Mouse (Mus musculus) intestine, postnatal 0 days (tissue): ENCODE measurements around the gene Fads1. TPM values are rescaled to one million over a fixed set of nuclear protein-coding genes. Genes with fewer than 3 reads are reported as not detected.
"Not testable (repeated sequence)": the region's sequence is repeated elsewhere in the genome, so short reads cannot be mapped to it uniquely, and the experiment has no call there.

Experiments
- ATAC-seq: fragments of 200-750 bp; cut with Nextera tagmentation; 2 replicates; pipeline ENCODE4 v1.8.0; 2017; ENCODE audit warnings: mild to moderate bottlenecking, moderate TSS enrichment, moderate library complexity
- H3K27ac ChIP-seq: fragments of 300-500 bp; sonication (generic); 2 replicates; pipeline ENCODE4 v1.5.1; 2014; ENCODE audit warnings: mild to moderate bottlenecking, low read depth, low read length, moderate library complexity
- H3K27me3 ChIP-seq: fragments of 300-500 bp; sonication (generic); replicated peaks from 2 replicates; pipeline ENCODE4 v1.6.1; 2014; ENCODE audit warnings: low read length, mixed read lengths; ENCODE audit not compliant: control insufficient read depth, insufficient read depth
- H3K36me3 ChIP-seq: fragments of 300-500 bp; sonication (generic); 2 replicates; pipeline ENCODE4 v1.6.1; 2014; ENCODE audit warnings: mild to moderate bottlenecking, moderate library complexity; ENCODE audit not compliant: control insufficient read depth, insufficient read depth
- H3K4me1 ChIP-seq: fragments of 300-500 bp; sonication (generic); replicated peaks from 2 replicates; pipeline ENCODE4 v1.6.1; 2014; ENCODE audit warnings: antibody characterized with exemption, low read length, mixed read lengths; ENCODE audit not compliant: control insufficient read depth, insufficient read depth
- H3K4me2 ChIP-seq: fragments of 300-500 bp; sonication (generic); replicated peaks from 2 replicates; pipeline ENCODE4 v1.6.1; 2014; ENCODE audit warnings: low read depth, mild to moderate bottlenecking, moderate library complexity
- H3K4me3 ChIP-seq: fragments of 300-500 bp; sonication (generic); 2 replicates; pipeline ENCODE4 v1.5.1; 2014; ENCODE audit warnings: low read depth, low read length
- H3K9ac ChIP-seq: fragments of 300-500 bp; sonication (generic); 2 replicates; pipeline ENCODE4 v1.6.1; 2014; ENCODE audit warnings: mild to moderate bottlenecking, low read depth, low read length
- H3K9me3 ChIP-seq: fragments of 300-500 bp; sonication (generic); 2 replicates; pipeline ENCODE4 v1.6.1; 2016; ENCODE audit warnings: mixed run types; ENCODE audit not compliant: control insufficient read depth
- CTCF ChIP-seq: sonication (generic); IDR thresholded peaks from 2 replicates; pipeline ENCODE4 v1.5.1; 2016; ENCODE audit warnings: low read depth, mild to moderate bottlenecking, control low read depth, antibody characterized with exemption, moderate library complexity
- WGBS: fragments of 180-500 bp; shearing (Covaris S2); extraction: QIAGEN DNeasy Blood & Tissue Kit; methylation state at CpG from one replicate; pipeline ENCODE4 v1.1.7; 2014; 5-methylcytosine and 5-hydroxymethylcytosine counted together
- polyA plus RNA-seq: library from polyadenylated mRNA; unstranded; fragments of >200 nt; fragmentation: Nextera tagmentation; extraction: Ambion mirVana; gene quantifications from 2 replicates; pipeline ENCODE4 v1.2.1, GENCODE M21; 2015

The Fads1 gene
- polyA plus RNA-seq, 1 experiment from 2014 or later = 26.9 TPM

DNA sequence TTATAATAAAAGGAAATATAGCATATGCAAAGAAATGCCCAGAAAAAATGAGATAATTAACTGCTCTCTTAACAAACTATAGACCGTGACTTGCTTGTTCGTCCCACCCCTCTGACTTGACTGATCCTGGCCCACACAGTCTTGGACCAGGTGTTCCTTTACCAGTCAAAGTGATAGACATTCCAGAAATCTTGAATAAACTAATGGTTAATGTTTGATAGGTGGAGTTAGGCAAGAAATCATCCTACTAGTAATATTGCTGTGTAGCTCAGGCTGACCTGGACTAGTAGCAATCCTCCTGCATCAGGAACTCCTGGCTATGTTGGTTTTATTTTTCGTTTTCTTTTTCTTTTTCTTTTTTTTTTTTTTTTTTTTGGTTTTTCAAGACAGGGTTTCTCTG is 14.2 kb upstream of the Fads1 start:
- WGBS = 73% methylated on average over 3 of the region's 3 CpGs
- Histone ChIP-seq H3K36me3 (no peaks in the 10 kb centered on the region), H3K4me3 (no peak overlapping the region), H3K9ac (no peak overlapping the region), H3K4me1 (no peaks in the 10 kb centered on the region), H3K4me2 (no peak overlapping the region), H3K27me3 (no peaks in the 10 kb centered on the region), H3K9me3 (no peaks in the 10 kb centered on the region), H3K27ac (no peak overlapping the region)
- no peak for TF ChIP-seq CTCF
- no peak for ATAC-seq

DNA sequence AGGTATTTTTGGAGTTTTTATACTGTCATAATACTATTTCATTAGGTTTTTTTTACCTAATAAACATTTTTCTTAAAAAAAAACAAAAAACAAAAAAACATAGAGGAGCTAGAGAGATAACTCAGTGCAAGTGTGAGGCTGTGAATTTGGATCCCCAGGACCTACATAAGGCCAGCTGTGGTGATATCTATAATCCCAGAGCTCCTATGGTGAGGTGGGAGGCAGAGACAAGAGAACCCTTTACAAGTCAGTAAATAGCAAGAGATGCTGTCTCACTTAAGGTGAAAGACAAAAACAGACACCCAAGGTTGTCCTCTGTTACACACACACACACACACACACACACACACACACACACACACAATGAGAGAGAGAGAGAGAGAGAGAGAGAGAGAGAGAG is 13.5 kb upstream of the Fads1 start:
- no peaks in the 10 kb centered on the region for H3K4me1 ChIP-seq
- no peak overlapping the region for H3K27ac ChIP-seq
- H3K9ac ChIP-seq = no peak overlapping the region
- no peaks in the 10 kb centered on the region for H3K36me3 ChIP-seq
- no peak for ATAC-seq
- H3K27me3 ChIP-seq = no peaks in the 10 kb centered on the region
- H3K4me2 ChIP-seq = no peak overlapping the region
- no peaks in the 10 kb centered on the region for H3K9me3 ChIP-seq
- no peak overlapping the region for H3K4me3 ChIP-seq
- TF ChIP-seq CTCF = no peak

DNA sequence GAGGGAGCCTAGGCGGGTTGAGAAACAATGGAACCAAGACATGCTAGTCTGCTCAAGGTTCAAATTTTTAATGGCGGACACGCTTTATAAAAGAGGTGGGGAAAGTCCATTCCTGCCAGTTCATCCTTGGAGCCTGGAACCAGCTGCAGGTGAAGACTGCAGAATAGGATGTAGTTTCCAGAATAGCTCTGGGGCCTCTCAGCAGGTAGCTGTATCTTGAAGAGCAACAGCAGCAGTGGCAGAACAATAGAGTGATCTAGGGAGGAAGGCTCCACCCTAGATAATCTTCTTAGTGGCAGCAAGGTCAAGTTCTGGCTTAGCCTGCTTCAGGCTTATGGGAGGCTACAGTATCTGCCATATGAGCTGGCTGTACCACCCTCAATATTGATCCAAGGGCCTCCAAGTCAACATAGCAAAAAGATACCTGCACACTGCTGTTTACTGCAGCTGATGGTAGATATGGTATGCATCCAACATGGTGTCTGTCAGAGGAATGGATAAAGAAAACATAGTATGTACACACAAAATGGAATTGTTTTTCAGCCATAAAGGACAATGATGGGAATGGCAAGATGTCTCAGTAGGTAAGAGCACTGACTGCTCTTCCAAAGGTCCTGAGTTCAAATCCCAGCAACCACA is 12.9 kb upstream of the Fads1 start:
- not testable (repeated sequence) for H3K4me2 ChIP-seq, H3K4me1 ChIP-seq, H3K36me3 ChIP-seq, H3K27me3 ChIP-seq, H3K27ac ChIP-seq, H3K4me3 ChIP-seq, H3K9me3 ChIP-seq, ATAC-seq, H3K9ac ChIP-seq
- 80% methylated on average over 3 of the region's 3 CpGs for WGBS

- no peak for TF ChIP-seq CTCF
- no peak for ATAC-seq
Measured at GRCm38 (mm10) chr19:10170466-10170865, 12.2 kb upstream of the Fads1 start.

DNA sequence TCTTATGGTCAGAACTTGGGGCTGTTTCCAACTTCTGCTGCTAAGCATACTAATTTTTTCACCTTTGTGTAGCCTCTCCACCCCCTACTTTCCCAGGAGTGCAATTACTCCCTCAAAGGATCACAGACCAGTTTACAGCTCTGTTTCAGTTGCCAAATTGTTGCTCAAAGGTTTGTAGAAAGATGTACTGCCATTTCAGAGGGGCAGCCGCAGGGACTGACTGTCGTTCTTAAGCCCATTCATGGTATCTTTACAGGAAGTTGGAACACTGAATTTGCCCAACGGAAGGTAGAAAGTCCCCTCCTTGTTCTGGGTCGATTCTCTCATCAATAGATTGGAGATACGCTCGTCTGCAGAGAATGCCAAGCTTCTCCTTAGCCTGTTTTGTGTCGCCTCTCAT is 11.3 kb upstream of the Fads1 start:
- H3K27ac ChIP-seq = no peak overlapping the region
- no peak overlapping the region for H3K4me3 ChIP-seq
- no peak for ATAC-seq
- H3K9ac ChIP-seq = no peak overlapping the region
- no peaks in the 10 kb centered on the region for H3K4me1 ChIP-seq
- no peaks in the 10 kb centered on the region for H3K36me3 ChIP-seq
- no peaks in the 10 kb centered on the region for H3K27me3 ChIP-seq
- H3K4me2 ChIP-seq = no peak overlapping the region
- H3K9me3 ChIP-seq = no peaks in the 10 kb centered on the region
- no peak for TF ChIP-seq CTCF
- WGBS = 70% methylated on average over 7 of the region's 7 CpGs

More at GRCm38 (mm10) chr19:10170466-10170865, 12.2 kb upstream of the Fads1 start:
- no peaks in the 10 kb centered on the region for H3K36me3 ChIP-seq
- no peak overlapping the region for H3K27ac ChIP-seq
- 31% methylated on average over 1 of the region's 1 CpGs for WGBS
- no peak overlapping the region for H3K4me2 ChIP-seq
- H3K9me3 ChIP-seq = no peaks in the 10 kb centered on the region
- H3K9ac ChIP-seq = no peak overlapping the region
- no peaks in the 10 kb centered on the region for H3K27me3 ChIP-seq
- no peak overlapping the region for H3K4me3 ChIP-seq
- H3K4me1 ChIP-seq = no peaks in the 10 kb centered on the region

DNA sequence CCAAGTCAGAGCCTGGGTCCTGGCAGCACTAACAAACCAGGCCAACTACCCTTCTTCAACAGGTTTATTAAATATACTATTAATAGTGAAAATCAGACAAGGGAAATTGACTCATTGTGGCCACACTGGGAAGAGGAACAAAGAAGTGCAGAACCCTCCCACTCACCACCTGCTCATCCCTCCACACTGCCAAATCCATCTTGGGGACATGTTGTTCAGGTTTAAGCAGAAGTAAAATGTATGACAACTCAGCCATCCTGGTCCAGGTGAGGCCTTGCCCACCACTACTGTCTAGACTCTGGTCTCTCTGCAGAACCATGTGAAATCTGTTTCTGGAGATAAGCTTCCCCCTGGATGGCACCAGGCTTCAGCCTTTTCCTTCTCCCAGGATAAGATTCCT is 10.8 kb upstream of the Fads1 start:
- H3K4me3 ChIP-seq = no peak overlapping the region
- H3K27me3 ChIP-seq = no peaks in the 10 kb centered on the region
- ATAC-seq = no peak
- no peak overlapping the region for H3K27ac ChIP-seq
- H3K4me2 ChIP-seq = no peak overlapping the region
- H3K36me3 ChIP-seq = no peaks in the 10 kb centered on the region
- H3K9ac ChIP-seq = no peak overlapping the region
- no peaks in the 10 kb centered on the region for H3K9me3 ChIP-seq
- H3K4me1 ChIP-seq = no peaks in the 10 kb centered on the region
- no peak for TF ChIP-seq CTCF
